Mouse (Mus musculus) erythroblast, embryonic 14.5 days (primary cell): ENCODE data around the gene Adap1.

ENCODE experiments used
- GATA1 ChIP-seq: IDR thresholded peaks from 2 replicates; pipeline ENCODE4 v1.6.1; 2012; ENCODE audit warnings: low read length, inconsistent platforms, mixed read lengths
- TAL1 ChIP-seq: IDR thresholded peaks from 3 replicates; pipeline ENCODE4 v1.6.1; 2012; ENCODE audit warnings: low read length, inconsistent platforms, mixed read lengths

DNA sequence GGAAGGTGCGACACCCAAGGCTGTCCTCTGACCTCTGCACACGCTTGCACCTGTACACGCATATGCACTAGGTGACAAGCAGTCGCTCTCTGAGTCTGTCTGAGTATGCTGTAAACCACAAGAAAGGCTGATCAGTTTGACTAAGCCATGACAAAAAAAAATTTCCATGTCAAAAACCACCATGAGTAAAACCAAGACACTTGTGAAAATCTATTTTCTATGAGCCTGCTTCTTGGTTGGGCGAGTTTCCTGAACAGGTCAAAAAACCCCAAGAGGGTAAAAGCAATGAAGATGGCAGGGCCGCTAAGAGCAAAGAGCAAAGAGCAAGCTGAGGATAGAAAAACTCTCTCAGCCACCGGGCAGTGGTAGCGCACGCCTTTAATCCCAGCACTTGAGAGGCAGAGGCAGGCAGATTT lies 21.8 kb downstream of the Adap1 start:
- TF ChIP-seq GATA1 = no peak
- no peak for TF ChIP-seq TAL1
